Mouse (Mus musculus): ENCODE measurements around the gene Nlgn1. TPM values are rescaled to one million over a fixed set of nuclear protein-coding genes. Genes with fewer than 3 reads are reported as not detected.

The Nlgn1 gene
- polyA plus RNA-seq, 1 experiment from 2014 or later: 1.7 TPM

- Histone ChIP-seq H3K9ac (no peak overlapping the region), H3K9me3 (no peaks in the 10 kb centered on the region), H3K4me2 (no peak overlapping the region), H3K4me3 (replicated peaks) (no peak overlapping the region), H3K27ac (no peak overlapping the region), H3K4me1 (no peaks in the 10 kb centered on the region), H3K27me3 (replicated peaks) (no peaks in the 10 kb centered on the region), H3K36me3 (no peaks in the 10 kb centered on the region)
- no peak for ATAC-seq (ENCODE audit: insufficient read depth, low FRiP score, low read depth)
- WGBS: 66% methylated on average over 5 of the region's 5 CpGs
Observed at GRCm38 (mm10) chr3:26297869-26298268, 34.4 kb downstream of the Nlgn1 start.

DNA sequence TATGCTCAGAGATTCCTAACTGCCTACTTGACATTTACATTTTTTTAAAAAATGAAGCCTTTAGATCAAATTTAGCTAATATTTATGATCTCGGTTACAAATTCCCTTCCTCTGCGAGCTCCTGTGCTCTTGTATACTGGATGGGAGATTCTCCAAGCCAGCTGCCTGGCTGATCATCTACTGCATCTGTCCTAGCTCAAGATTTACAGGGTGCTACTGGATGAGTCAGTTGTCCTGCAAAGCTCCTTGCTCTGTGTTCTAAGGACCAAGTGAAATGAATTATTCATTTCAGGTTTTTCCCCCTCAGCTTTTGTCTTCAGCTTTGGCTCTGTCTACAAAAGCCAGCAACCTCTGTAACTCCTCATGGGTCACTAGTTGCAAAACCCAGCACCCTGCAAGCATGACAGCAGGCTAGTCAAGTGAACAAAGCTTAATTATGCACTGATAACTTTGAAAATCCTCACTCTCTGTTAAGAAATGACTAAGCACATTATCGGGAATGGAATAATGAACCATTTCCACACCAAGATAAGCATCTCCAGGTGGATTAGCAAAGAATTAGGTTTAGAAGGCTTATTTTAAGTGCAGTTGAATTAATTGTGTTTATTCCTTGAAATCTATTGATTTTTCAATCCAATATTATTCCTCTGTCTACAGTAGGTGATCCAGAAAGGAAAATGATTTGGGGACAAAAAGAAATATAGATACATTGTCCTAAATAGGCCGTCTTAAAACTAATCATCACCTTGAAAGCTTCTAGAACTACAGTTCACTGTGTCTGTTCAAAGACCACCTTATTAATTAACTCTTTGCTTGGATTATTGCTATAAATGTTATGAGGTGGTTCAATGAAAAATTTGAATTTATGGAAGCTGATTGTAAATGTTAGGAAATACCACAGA lies 61.1 kb downstream of the Nlgn1 start:
- H3K4me3 ChIP-seq (replicated peaks): no peak overlapping the region
- H3K4me1 ChIP-seq: no peaks in the 10 kb centered on the region
- no peak overlapping the region for H3K27ac ChIP-seq
- H3K27me3 ChIP-seq (replicated peaks): no peaks in the 10 kb centered on the region
- no peaks in the 10 kb centered on the region for H3K9me3 ChIP-seq
- 58% methylated on average over 4 of the region's 4 CpGs for WGBS
- ATAC-seq (ENCODE audit: insufficient read depth, low FRiP score, low read depth): no peak
- H3K9ac ChIP-seq: no peak overlapping the region
- H3K36me3 ChIP-seq: no peaks in the 10 kb centered on the region
- no peak overlapping the region for H3K4me2 ChIP-seq

DNA sequence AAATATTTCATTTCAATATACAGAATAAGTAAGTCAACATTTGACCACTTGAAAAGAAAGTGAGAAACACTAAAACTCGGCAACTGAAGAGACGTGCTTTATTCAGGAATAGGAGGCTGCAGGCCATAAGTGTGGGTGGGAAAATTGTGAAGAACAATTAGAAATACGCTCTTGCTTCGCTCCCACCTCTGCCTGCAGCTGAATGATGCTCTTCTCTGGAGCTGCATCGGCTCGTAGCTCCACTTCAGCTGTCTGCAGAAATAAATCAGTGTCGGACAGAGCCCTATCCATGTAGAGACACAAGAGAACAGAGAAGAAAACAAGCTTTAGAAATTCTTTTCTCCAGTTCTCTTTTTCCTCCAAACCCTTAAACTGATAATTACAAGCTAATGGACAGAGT lies 85.7 kb downstream of the Nlgn1 start:
- H3K4me1 ChIP-seq: no peaks in the 10 kb centered on the region
- H3K4me3 ChIP-seq (replicated peaks): no peak overlapping the region
- ATAC-seq (ENCODE audit: insufficient read depth, low FRiP score, low read depth): no peak
- H3K9ac ChIP-seq: no peak overlapping the region
- 72% methylated on average over 7 of the region's 7 CpGs for WGBS
- no peak overlapping the region for H3K27ac ChIP-seq
- H3K4me2 ChIP-seq: no peak overlapping the region
- no peaks in the 10 kb centered on the region for H3K9me3 ChIP-seq
- no peaks in the 10 kb centered on the region for H3K36me3 ChIP-seq
- H3K27me3 ChIP-seq (replicated peaks): no peaks in the 10 kb centered on the region

- H3K36me3 ChIP-seq: no peaks in the 10 kb centered on the region
- H3K4me3 ChIP-seq (replicated peaks): no peak overlapping the region
- WGBS: 69% methylated on average over 2 of the region's 2 CpGs
- H3K27ac ChIP-seq: no peak overlapping the region
- no peaks in the 10 kb centered on the region for H3K9me3 ChIP-seq
- no peaks in the 10 kb centered on the region for H3K4me1 ChIP-seq
- no peaks in the 10 kb centered on the region for H3K27me3 ChIP-seq (replicated peaks)
- ATAC-seq (ENCODE audit: insufficient read depth, low FRiP score, low read depth): no peak
- H3K9ac ChIP-seq: no peak overlapping the region
- no peak overlapping the region for H3K4me2 ChIP-seq
Observed at GRCm38 (mm10) chr3:26243274-26243673, 89.0 kb downstream of the Nlgn1 start.

DNA sequence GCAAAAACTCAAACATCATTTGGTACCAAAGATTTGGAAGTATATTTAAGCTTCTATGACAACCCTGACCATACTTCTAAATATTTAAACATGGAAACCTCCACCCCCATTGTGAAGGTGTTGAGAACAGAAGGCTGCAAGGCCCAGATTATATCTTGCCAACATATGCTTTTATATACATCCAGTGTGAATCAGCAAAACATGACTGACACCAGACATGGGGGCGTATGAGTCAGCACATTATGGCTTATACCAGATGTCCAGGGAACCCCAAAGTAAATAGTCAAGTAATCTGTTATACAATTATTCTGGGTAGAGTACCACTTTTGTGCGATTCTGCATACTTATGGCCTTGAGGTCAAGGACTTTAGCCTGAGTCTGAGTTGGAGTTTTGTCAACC lies 102.3 kb downstream of the Nlgn1 start:
- Histone ChIP-seq H3K4me1 (no peaks in the 10 kb centered on the region), H3K4me3 (replicated peaks) (no peak overlapping the region), H3K36me3 (no peaks in the 10 kb centered on the region), H3K9me3 (no peaks in the 10 kb centered on the region), H3K4me2 (no peak overlapping the region), H3K27me3 (replicated peaks) (no peaks in the 10 kb centered on the region), H3K27ac (no peak overlapping the region), H3K9ac (no peak overlapping the region)
- no peak for ATAC-seq (ENCODE audit: insufficient read depth, low FRiP score, low read depth)
- 59% methylated on average over 2 of the region's 2 CpGs for WGBS

DNA sequence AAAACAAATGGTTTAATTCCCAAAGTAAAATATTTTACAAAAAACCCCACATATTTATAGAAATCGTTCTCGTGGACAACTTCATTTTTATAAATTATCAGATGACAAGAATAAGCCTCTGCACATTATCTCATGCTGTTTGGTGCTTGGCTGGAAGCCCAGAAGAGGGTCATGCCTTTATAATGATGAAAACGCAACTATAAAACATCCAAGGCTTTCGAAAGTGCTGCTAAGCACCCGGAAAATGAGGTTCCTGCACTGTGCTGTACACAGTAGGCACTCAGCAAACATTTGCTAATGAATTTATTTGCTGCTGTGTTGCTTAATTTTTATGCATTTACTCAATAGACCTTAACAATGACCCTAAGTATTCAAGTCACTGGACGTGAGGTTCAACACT lies 103.4 kb downstream of the Nlgn1 start:
- Histone ChIP-seq H3K36me3 (no peaks in the 10 kb centered on the region), H3K27me3 (replicated peaks) (no peaks in the 10 kb centered on the region), H3K9me3 (no peaks in the 10 kb centered on the region), H3K4me1 (no peaks in the 10 kb centered on the region), H3K4me2 (no peak overlapping the region), H3K9ac (no peak overlapping the region), H3K4me3 (replicated peaks) (no peak overlapping the region), H3K27ac (no peak overlapping the region)
- no peak for ATAC-seq (ENCODE audit: insufficient read depth, low FRiP score, low read depth)
- WGBS: 28% methylated on average over 6 of the region's 6 CpGs

DNA sequence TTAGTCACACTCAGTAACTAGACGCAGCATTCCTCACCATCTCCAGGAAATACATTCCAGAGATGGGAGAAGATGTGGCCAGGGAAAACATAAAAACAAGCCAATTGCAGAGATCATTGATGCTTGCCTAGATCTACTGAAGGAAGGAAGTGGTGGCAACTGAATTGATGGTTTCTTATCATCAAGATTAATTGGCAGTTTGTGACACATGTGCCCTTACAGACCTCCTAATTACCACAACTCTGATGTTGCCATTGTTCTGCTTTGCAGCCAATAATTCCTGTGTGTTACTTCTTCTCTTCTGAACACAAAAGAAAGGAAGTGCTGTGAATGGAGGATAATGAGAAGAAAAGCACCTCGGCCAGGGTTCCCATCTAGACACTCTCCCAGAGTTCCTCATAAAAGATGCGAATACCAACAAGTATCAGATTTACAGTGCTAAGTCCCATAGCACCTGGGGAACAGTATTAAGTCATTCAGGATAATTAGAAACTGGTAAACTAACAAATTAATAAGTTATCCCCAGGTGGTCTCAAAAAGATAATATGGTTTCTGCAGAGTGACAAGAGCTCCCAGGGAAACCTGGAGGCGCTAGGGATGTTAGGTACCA lies 104.0 kb downstream of the Nlgn1 start:
- no peak for ATAC-seq (ENCODE audit: insufficient read depth, low FRiP score, low read depth)
- no peak overlapping the region for H3K9ac ChIP-seq
- no peak overlapping the region for H3K4me2 ChIP-seq
- no peaks in the 10 kb centered on the region for H3K36me3 ChIP-seq
- H3K27ac ChIP-seq: no peak overlapping the region
- no peaks in the 10 kb centered on the region for H3K27me3 ChIP-seq (replicated peaks)
- 49% methylated on average over 4 of the region's 4 CpGs for WGBS
- no peaks in the 10 kb centered on the region for H3K4me1 ChIP-seq
- no peaks in the 10 kb centered on the region for H3K9me3 ChIP-seq
- H3K4me3 ChIP-seq (replicated peaks): no peak overlapping the region

DNA sequence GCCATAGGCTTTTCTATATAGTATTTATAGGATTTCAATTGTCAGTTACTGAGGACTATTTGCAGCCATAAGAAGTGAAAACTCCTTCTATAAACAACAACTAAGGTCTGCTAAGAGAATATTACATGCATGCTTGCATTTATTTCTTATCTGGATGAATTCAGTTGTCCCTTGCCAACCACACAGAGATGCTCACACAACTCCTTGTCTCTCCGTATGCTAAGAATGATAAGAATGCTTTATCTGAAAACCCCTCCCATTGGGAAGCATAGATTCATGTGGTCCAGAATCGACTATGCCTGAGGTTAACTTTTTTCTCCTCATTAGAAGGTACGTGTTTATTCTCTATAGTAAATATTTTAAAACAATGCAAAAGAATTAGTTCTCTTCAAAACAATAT lies 108.8 kb downstream of the Nlgn1 start:
- Histone ChIP-seq H3K4me3 (replicated peaks) (no peak overlapping the region), H3K36me3 (no peaks in the 10 kb centered on the region), H3K4me2 (no peak overlapping the region), H3K27ac (no peak overlapping the region), H3K9ac (no peak overlapping the region), H3K9me3 (no peaks in the 10 kb centered on the region), H3K27me3 (replicated peaks) (no peaks in the 10 kb centered on the region), H3K4me1 (no peaks in the 10 kb centered on the region)
- ATAC-seq (ENCODE audit: insufficient read depth, low FRiP score, low read depth): no peak
- WGBS: 61% methylated on average over 3 of the region's 3 CpGs

GRCm38 (mm10) chr3:26216231-26216630 lies 116.0 kb downstream of the Nlgn1 start:
- Histone ChIP-seq H3K27ac (no peak overlapping the region), H3K4me3 (replicated peaks) (no peak overlapping the region), H3K9ac (no peak overlapping the region), H3K4me1 (no peaks in the 10 kb centered on the region), H3K36me3 (no peaks in the 10 kb centered on the region), H3K4me2 (no peak overlapping the region), H3K27me3 (replicated peaks) (no peaks in the 10 kb centered on the region), H3K9me3 (no peaks in the 10 kb centered on the region)
- WGBS: 39% methylated on average over 5 of the region's 5 CpGs
- no peak for ATAC-seq (ENCODE audit: insufficient read depth, low FRiP score, low read depth)

GRCm38 (mm10) chr3:26202702-26203101 lies 129.6 kb downstream of the Nlgn1 start:
- Histone ChIP-seq H3K27me3 (replicated peaks) (no peaks in the 10 kb centered on the region), H3K4me3 (replicated peaks) (no peak overlapping the region), H3K9me3 (no peaks in the 10 kb centered on the region), H3K9ac (no peak overlapping the region), H3K4me2 (no peak overlapping the region), H3K36me3 (no peaks in the 10 kb centered on the region), H3K4me1 (no peaks in the 10 kb centered on the region), H3K27ac (no peak overlapping the region)
- ATAC-seq (ENCODE audit: insufficient read depth, low FRiP score, low read depth): no peak
- 83% methylated on average over 3 of the region's 3 CpGs for WGBS

DNA sequence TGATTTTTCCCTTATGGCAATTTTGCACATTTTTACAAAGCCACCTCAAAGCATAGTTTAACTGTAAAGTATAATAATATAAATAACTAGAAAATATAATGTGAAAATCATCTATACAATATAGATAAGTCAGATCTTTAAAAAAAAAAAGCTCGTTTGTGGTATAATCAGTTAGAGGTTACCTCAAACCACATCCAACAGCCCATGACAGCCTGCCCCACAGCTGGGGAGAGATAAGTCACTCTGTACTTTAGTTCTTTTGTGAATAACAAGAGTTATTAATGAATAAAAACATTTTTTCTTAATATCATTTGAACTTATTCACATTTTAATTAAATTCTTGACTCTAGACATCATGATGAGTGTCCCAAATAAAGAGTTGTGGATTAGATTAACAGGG lies 130.8 kb downstream of the Nlgn1 start:
- 51% methylated on average over 1 of the region's 1 CpGs for WGBS
- no peaks in the 10 kb centered on the region for H3K4me1 ChIP-seq
- H3K4me3 ChIP-seq (replicated peaks): no peak overlapping the region
- H3K27ac ChIP-seq: no peak overlapping the region
- no peaks in the 10 kb centered on the region for H3K36me3 ChIP-seq
- H3K9ac ChIP-seq: no peak overlapping the region
- H3K4me2 ChIP-seq: no peak overlapping the region
- ATAC-seq (ENCODE audit: insufficient read depth, low FRiP score, low read depth): no peak
- H3K27me3 ChIP-seq (replicated peaks): no peaks in the 10 kb centered on the region
- no peaks in the 10 kb centered on the region for H3K9me3 ChIP-seq

DNA sequence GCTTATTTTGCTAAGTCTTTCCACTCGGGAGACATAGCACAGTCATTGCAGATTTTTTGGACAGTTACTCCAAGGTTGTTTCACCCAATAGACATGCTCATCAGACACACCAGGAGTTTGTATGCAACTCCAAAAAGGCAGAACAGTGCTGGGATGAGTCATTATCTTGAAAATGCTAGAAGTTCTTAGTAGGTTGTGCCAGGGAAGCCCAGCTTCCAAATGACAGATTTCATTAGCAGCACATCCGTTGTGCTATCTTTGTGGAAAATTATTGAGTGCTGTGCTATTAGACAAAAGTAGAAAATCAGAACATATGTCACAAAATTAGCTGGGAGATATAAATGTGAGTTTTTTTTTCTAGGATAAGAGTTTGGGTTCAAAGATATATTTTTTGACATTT lies 137.3 kb downstream of the Nlgn1 start:
- Histone ChIP-seq H3K27ac (no peak overlapping the region), H3K4me1 (no peaks in the 10 kb centered on the region), H3K36me3 (no peaks in the 10 kb centered on the region), H3K4me3 (replicated peaks) (no peak overlapping the region), H3K27me3 (replicated peaks) (no peaks in the 10 kb centered on the region), H3K4me2 (no peak overlapping the region), H3K9ac (no peak overlapping the region), H3K9me3 (no peaks in the 10 kb centered on the region)
- 75% methylated on average over 2 of the region's 2 CpGs for WGBS
- ATAC-seq (ENCODE audit: insufficient read depth, low FRiP score, low read depth): no peak

Data from stomach, embryonic 15.5 days (tissue).